Mouse (Mus musculus) liver, embryonic 14.5 days (tissue): ENCODE data around the gene Sult5a1. TPM values are rescaled to one million over a fixed set of nuclear protein-coding genes. Genes with fewer than 3 reads are reported as not detected.

Experiments
- ATAC-seq: fragments of 200-750 bp; cut with Nextera tagmentation; 2 replicates; pipeline ENCODE4 v1.8.0; 2017; ENCODE audit warnings: moderate number of reproducible peaks, mild to moderate bottlenecking, moderate library complexity; ENCODE audit not compliant: insufficient read depth
- DNase-seq, 3 experiments: peaks; one replicate each; pipeline ENCODE4 v3.0.0-alpha.2; 2012 to 2013; ENCODE audit warnings: low read depth in 3 of 3, low spot score in 3 of 3
- H3K27ac ChIP-seq: fragments of 300-500 bp; sonication (generic); 2 replicates; pipeline ENCODE4 v1.5.1; 2014; ENCODE audit warnings: moderate library complexity, mild to moderate bottlenecking, control low read depth, inconsistent platforms
- H3K27me3 ChIP-seq: fragments of 300-500 bp; sonication (generic); 2 replicates; pipeline ENCODE4 v1.6.1; 2014; ENCODE audit warnings: mild to moderate bottlenecking, low read length, moderate library complexity; ENCODE audit not compliant: control insufficient read depth, insufficient read depth
- H3K36me3 ChIP-seq: fragments of 300-500 bp; sonication (generic); replicated peaks from 2 replicates; pipeline ENCODE4 v1.6.1; 2014; ENCODE audit warnings: low read depth; ENCODE audit not compliant: control insufficient read depth, insufficient read depth
- H3K4me1 ChIP-seq, 2 experiments: fragments of 200-500 bp in 1 of 2; fragments of 300-500 bp in 1 of 2; sonication (generic) in 1 of 2; replicated peaks; 2 replicates each; pipeline ENCODE4 v1.6.1; 2012 to 2014; ENCODE audit warnings: antibody characterized with exemption in 1 of 2, inconsistent platforms in 1 of 2, low read length in 1 of 2; ENCODE audit not compliant: control insufficient read depth in 2 of 2, insufficient read depth in 2 of 2
- H3K4me2 ChIP-seq: fragments of 300-500 bp; sonication (generic); 2 replicates; pipeline ENCODE4 v1.6.1; 2014; ENCODE audit warnings: low read depth, mild to moderate bottlenecking, control low read depth, moderate library complexity
- H3K4me3 ChIP-seq, 2 experiments: fragments of 200-500 bp in 1 of 2; fragments of 300-500 bp in 1 of 2; sonication (generic) in 1 of 2; 2 replicates each; pipeline ENCODE4 v1.5.1; 2012 to 2014; ENCODE audit warnings: low read depth in 2 of 2, low read length in 2 of 2, mild to moderate bottlenecking in 2 of 2, control low read depth in 1 of 2, inconsistent platforms in 1 of 2, moderate library complexity in 1 of 2; ENCODE audit not compliant: insufficient read depth in 1 of 2
- H3K9ac ChIP-seq: fragments of 300-500 bp; sonication (generic); replicated peaks from 2 replicates; pipeline ENCODE4 v1.6.1; 2014; ENCODE audit warnings: mild to moderate bottlenecking, control low read depth, moderate library complexity
- H3K9me3 ChIP-seq: fragments of 300-500 bp; sonication (generic); 2 replicates; pipeline ENCODE4 v1.6.1; 2016; ENCODE audit warnings: low read length, mixed read lengths; ENCODE audit not compliant: control insufficient read depth
- CTCF ChIP-seq: IDR thresholded peaks from 2 replicates; pipeline ENCODE4 v1.5.1; 2016; ENCODE audit warnings: antibody characterized with exemption, low read depth, control low read depth
- EP300 ChIP-seq: IDR thresholded peaks from 2 replicates; pipeline ENCODE4 v1.6.1; 2016; ENCODE audit warnings: antibody characterized with exemption, low read depth
- WGBS: fragments of 180-500 bp; shearing (Covaris S2); extraction: QIAGEN DNeasy Blood & Tissue Kit; methylation state at CpG from one replicate; pipeline ENCODE4 v1.1.7; 2014; ENCODE audit not compliant: insufficient replicate concordance; 5-methylcytosine and 5-hydroxymethylcytosine counted together
- polyA plus RNA-seq, 2 experiments: library from polyadenylated mRNA; depleted of rRNA in 1 of 2; stranded (reverse) in 1 of 2; unstranded in 1 of 2; fragments of >200 nt; fragmentation: Nextera tagmentation in 1 of 2; extraction: Ambion mirVana in 1 of 2; gene quantifications; 2 replicates each; pipeline versions ENCODE4 v1.2.1 to v1.2.3; 2012 to 2014

Gene Sult5a1
- polyA plus RNA-seq, 2 experiments = 0.69 to 0.75 TPM

DNA sequence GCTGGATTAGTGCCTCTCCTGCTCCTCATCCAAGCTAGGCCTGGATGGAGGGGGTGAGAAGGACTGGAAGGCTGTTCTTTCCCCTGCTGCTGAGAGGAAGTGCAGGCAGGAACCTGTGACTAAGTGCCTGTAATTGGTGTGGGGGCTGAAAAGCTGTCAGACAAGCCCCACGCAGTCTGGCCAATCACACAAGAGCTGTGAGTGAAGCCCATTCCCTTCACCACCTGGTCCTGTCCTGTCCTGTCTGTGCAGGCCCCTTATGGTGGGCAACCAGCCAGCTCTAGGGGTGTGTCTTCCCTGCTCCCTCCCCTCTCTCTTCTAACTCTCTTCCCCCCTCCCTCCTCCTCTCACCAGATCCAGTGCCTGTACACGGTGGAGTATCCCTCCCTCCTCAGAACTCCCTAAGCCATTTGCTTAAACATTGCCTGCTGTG, 20.5 kb downstream of the Sult5a1 start:
- Histone ChIP-seq H3K9me3 (no peaks in the 10 kb centered on the region), H3K27ac (no peak overlapping the region), H3K36me3 (no peaks in the 10 kb centered on the region), H3K9ac (no peak overlapping the region), H3K4me2 (no peak overlapping the region), H3K4me3 (no peak overlapping the region), H3K4me1 (0 out of 4 replicates have a peak, but pooled peaks cover 0 to 2% of the 10 kb centered on the region in 2 experiments), H3K27me3 (no peaks in the 10 kb centered on the region)
- TF ChIP-seq EP300 (no peak), CTCF (no peak)
- WGBS = 22% methylated on average over 2 of the region's 2 CpGs
- DNase-seq = no peak
- no peak for ATAC-seq

DNA sequence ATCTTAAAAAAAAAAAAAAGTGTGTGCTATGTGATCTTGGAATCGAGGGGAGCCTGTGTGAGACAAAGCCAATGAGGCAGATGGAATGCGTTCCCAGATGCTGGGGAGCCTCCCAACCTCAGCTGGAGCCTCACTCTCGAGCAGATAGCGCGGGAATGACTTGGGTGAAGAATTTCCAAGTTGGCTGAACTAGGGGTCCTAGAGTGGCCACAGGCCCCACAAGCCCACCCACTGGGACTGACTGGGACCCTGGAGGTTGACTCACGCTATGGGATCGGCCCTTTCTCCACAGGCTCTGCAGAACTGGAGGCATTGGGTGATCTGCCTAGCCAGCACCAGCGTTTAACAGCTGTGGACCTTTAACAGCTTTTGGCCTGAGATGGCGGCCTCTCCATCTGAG, 21.8 kb downstream of the Sult5a1 start:
- Histone ChIP-seq H3K9ac (no peak overlapping the region), H3K27ac (no peak overlapping the region), H3K27me3 (no peaks in the 10 kb centered on the region), H3K4me1 (0 out of 4 replicates have a peak, but pooled peaks cover 0 to 2% of the 10 kb centered on the region in 2 experiments), H3K9me3 (no peaks in the 10 kb centered on the region), H3K4me2 (no peak overlapping the region), H3K36me3 (no peaks in the 10 kb centered on the region), H3K4me3 (no peak overlapping the region)
- no peak for ATAC-seq
- 64% methylated on average over 9 of the region's 9 CpGs for WGBS
- TF ChIP-seq CTCF = no peak
- no peak for TF ChIP-seq EP300
- no peak for DNase-seq

DNA sequence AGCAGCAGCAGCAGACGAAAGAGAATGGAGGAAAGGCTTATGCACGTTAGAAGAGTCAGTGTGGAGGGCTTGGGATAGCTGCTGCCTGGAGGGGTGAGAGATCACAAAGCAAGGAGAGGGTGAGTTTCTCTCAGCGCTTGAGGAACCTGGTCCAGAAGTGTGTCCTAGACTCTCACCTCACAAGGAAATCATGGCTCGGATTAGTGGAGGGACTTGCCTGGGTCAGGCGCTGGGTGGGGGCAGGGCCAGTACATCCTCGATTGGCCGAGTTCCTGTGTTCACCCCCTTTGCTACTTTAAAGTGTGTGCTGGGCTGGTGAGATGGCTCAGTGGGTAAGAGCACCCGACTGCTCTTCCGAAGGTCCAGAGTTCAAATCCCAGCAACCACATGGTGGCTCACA, 22.3 kb downstream of the Sult5a1 start:
- TF ChIP-seq CTCF (no peak), EP300 (no peak)
- Histone ChIP-seq H3K9me3 (no peaks in the 10 kb centered on the region), H3K27me3 (no peaks in the 10 kb centered on the region), H3K9ac (no peak overlapping the region), H3K27ac (no peak overlapping the region), H3K4me2 (no peak overlapping the region), H3K4me3 (no peak overlapping the region), H3K36me3 (no peaks in the 10 kb centered on the region), H3K4me1 (0 out of 4 replicates have a peak, but pooled peaks cover 0 to 2% of the 10 kb centered on the region in 2 experiments)
- DNase-seq (no peak), ATAC-seq (no peak)
- 48% methylated on average over 9 of the region's 9 CpGs for WGBS

DNA sequence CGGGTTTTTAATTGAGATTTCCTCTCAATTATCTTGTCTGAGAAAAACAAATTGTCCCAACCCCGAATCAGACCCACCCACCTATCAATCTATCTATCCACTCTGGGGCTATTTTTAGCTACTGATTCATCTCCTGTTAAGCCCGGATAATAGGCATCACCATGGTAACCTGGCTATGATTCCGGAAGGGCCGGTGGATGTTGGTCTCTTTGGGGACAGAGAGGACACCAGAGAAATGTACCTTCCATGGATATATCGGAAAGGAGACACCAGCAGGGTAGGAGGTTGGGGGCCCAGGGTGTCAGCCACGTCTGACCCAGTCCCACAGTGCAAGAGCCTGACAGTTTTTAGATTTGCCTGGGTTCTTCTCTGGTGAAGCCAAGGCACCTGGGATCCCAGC, 22.7 kb downstream of the Sult5a1 start:
- H3K9me3 ChIP-seq = no peaks in the 10 kb centered on the region
- no peak for ATAC-seq
- no peaks in the 10 kb centered on the region for H3K36me3 ChIP-seq
- no peak overlapping the region for H3K27ac ChIP-seq
- no peak overlapping the region for H3K4me2 ChIP-seq
- WGBS = 33% methylated on average over 7 of the region's 7 CpGs
- H3K9ac ChIP-seq = no peak overlapping the region
- H3K27me3 ChIP-seq = no peaks in the 10 kb centered on the region
- H3K4me3 ChIP-seq = no peak overlapping the region
- DNase-seq = no peak
- 0 out of 4 replicates have a peak, but pooled peaks cover 0 to 2% of the 10 kb centered on the region in 2 experiments for H3K4me1 ChIP-seq
- no peak for TF ChIP-seq EP300
- TF ChIP-seq CTCF = no peak

DNA sequence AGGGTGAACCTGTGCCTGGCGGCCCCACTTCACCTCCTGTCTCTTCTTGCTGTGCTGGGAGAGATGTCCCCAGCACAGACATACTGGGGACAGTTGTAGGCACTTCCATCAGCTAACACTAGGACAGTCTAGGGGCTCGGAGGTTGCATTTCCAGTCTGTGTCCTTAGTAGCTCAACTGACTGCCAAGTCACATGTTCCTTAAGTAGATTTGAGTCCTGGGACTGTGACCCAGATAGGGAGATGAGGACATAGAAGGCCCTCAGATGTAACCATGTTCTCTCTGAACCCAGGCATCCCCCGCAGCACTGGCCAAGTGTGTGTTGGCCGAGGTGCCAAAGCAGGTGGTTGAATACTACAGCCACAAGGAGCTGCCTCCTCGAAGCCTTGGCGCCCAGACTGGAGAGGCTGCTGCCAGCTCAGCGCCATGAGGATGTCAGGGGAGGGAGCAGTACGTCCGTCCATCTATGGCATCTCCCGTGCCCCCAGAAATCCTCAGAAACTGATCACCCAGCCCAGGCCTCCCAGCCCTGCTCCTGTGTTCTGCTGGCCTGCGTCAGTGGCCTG, 23.9 kb downstream of the Sult5a1 start:
- Histone ChIP-seq H3K27ac (no peak overlapping the region), H3K4me3 (no peak overlapping the region), H3K9me3 (no peaks in the 10 kb centered on the region), H3K4me2 (no peak overlapping the region), H3K9ac (no peak overlapping the region), H3K4me1 (no peaks in the 10 kb centered on the region), H3K27me3 (no peaks in the 10 kb centered on the region), H3K36me3 (no peaks in the 10 kb centered on the region)
- 78% methylated on average over 11 of the region's 11 CpGs for WGBS
- no peak for DNase-seq
- TF ChIP-seq CTCF = no peak
- no peak for TF ChIP-seq EP300
- ATAC-seq = no peak
